Mouse (Mus musculus): Measurements from ENCODE around the gene B4galnt3. TPM values are rescaled to one million over a fixed set of nuclear protein-coding genes. Genes with fewer than 3 reads are reported as not detected.

B4galnt3 gene
- polyA plus RNA-seq, 1 experiment from 2014 or later, result 1.3 TPM

DNA sequence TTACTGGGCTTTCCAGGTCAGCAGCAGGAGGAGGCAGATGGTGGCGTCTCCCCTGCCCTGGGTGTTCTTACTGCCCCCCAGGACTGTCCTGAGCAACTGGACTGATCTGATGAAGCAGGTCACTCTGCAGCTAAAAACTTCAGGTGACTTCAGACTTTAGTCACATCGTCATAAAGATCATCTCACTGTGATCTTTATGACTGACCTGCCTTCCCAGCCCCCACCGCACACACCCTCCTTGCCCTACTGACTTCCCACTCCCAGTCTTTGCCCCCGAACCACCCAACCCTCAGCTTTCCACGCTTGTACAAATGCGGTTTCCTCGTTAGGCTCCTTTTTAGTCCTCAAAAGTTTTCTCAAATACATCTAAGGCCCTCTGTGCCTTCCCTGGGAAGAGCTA lies 67.3 kb downstream of the B4galnt3 start:
- Histone ChIP-seq H3K4me1 (ENCODE audit: control insufficient read depth, insufficient read depth, low read length) (no peaks in the 10 kb centered on the region), H3K27me3 (replicated peaks; ENCODE audit: control insufficient read depth, insufficient read depth, low read length) (no peaks in the 10 kb centered on the region), H3K36me3 (ENCODE audit: control insufficient read depth, insufficient read depth, low read length) (no peaks in the 10 kb centered on the region), H3K4me2 (ENCODE audit: low read depth, low read length) (no peak overlapping the region), H3K27ac (replicated peaks; ENCODE audit: low read depth, low read length) (no peak overlapping the region), H3K9ac (ENCODE audit: low read depth, low read length) (no peak overlapping the region), H3K4me3 (ENCODE audit: low read depth, low read length) (no peak overlapping the region), H3K9me3 (ENCODE audit: control insufficient read depth, low read length) (no peaks in the 10 kb centered on the region)
- DNase-seq (ENCODE audit: low spot score) (no peak), ATAC-seq (ENCODE audit: low read depth) (no peak)
- WGBS, result 88% methylated on average over 7 of the region's 7 CpGs

DNA sequence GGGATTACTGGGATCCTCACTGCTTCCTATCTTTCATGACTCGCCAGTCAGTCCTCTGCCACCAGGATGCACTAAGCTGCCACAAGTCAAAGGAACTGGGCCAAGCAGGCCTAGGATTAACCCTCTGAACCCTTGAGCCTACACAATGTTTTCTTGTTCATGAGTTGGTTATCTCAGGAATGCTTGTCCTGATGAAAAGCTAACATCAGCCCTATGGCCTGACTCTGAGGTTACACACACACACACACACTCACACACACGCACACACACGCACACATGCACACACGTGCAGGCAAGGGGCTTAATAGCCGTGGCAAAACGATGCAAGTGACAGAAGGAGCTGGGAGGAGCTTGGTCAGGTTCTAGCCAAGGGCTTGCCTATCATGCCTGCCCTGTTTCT lies 69.0 kb downstream of the B4galnt3 start:
- no peak overlapping the region for H3K4me2 ChIP-seq (ENCODE audit: low read depth, low read length)
- H3K27me3 ChIP-seq (replicated peaks; ENCODE audit: control insufficient read depth, insufficient read depth, low read length), result no peaks in the 10 kb centered on the region
- no peak overlapping the region for H3K4me3 ChIP-seq (ENCODE audit: low read depth, low read length)
- no peaks in the 10 kb centered on the region for H3K36me3 ChIP-seq (ENCODE audit: control insufficient read depth, insufficient read depth, low read length)
- 50% methylated on average over 6 of the region's 6 CpGs for WGBS
- H3K4me1 ChIP-seq (ENCODE audit: control insufficient read depth, insufficient read depth, low read length), result no peaks in the 10 kb centered on the region
- no peak overlapping the region for H3K9ac ChIP-seq (ENCODE audit: low read depth, low read length)
- DNase-seq (ENCODE audit: low spot score) (no peak), ATAC-seq (ENCODE audit: low read depth) (peak; percentile 12; the same call in 1 of the 2 replicates)
- H3K9me3 ChIP-seq (ENCODE audit: control insufficient read depth, low read length), result no peaks in the 10 kb centered on the region
- H3K27ac ChIP-seq (replicated peaks; ENCODE audit: low read depth, low read length), result no peak overlapping the region

DNA sequence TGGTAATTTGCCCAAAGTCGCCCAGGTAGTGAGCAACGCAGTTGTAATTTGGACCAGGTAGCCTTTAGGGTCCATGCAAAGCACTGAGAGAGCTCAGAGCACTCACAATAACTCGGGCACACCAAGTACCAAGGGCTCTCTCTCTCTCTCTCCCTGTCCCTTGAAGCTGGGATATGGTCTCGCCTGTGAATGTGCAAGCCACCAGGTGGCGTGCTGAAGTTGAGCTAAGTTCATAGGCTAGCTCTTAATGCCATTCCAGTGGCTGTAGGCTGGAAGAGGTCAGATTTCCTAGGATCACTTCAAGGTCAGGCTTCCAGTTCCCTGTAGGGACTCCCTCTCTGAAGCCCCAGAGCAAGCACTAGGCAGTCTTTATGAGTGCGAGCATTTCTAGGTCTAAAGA lies 71.7 kb downstream of the B4galnt3 start:
- Histone ChIP-seq H3K27me3 (replicated peaks; ENCODE audit: control insufficient read depth, insufficient read depth, low read length) (no peaks in the 10 kb centered on the region), H3K27ac (replicated peaks; ENCODE audit: low read depth, low read length) (no peak overlapping the region), H3K9ac (ENCODE audit: low read depth, low read length) (no peak overlapping the region), H3K4me3 (ENCODE audit: low read depth, low read length) (no peak overlapping the region), H3K4me2 (ENCODE audit: low read depth, low read length) (no peak overlapping the region), H3K9me3 (ENCODE audit: control insufficient read depth, low read length) (no peaks in the 10 kb centered on the region), H3K36me3 (ENCODE audit: control insufficient read depth, insufficient read depth, low read length) (no peaks in the 10 kb centered on the region), H3K4me1 (ENCODE audit: control insufficient read depth, insufficient read depth, low read length) (no peaks in the 10 kb centered on the region)
- ATAC-seq (ENCODE audit: low read depth) (no peak), DNase-seq (ENCODE audit: low spot score) (peak; percentile 60)
- WGBS, result 24% methylated on average over 6 of the region's 6 CpGs

DNA sequence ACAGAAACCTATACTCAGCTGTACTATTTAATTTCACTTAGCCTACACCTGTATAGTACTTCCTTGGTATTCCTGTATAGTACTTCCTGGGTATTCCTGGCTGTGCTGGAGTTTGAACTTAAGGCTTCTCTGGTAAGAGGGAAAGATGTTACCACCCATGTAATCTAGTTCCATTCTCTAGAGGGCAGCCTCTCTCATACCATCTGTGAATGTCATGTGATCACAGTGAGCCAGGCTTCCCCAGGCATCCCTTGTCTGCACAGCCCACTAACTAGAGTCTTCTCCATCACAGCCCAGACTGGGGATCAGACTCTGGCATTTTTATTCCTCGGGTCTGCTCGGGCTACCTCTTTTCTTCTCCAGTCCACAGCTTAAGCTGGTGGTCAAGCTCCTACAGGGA lies 75.1 kb downstream of the B4galnt3 start:
- 76% methylated on average over 2 of the region's 2 CpGs for WGBS
- Histone ChIP-seq H3K27ac (replicated peaks; ENCODE audit: low read depth, low read length) (no peak overlapping the region), H3K27me3 (replicated peaks; ENCODE audit: control insufficient read depth, insufficient read depth, low read length) (no peaks in the 10 kb centered on the region), H3K9me3 (ENCODE audit: control insufficient read depth, low read length) (no peaks in the 10 kb centered on the region), H3K4me1 (ENCODE audit: control insufficient read depth, insufficient read depth, low read length) (no peaks in the 10 kb centered on the region), H3K36me3 (ENCODE audit: control insufficient read depth, insufficient read depth, low read length) (no peaks in the 10 kb centered on the region), H3K9ac (ENCODE audit: low read depth, low read length) (no peak overlapping the region), H3K4me3 (ENCODE audit: low read depth, low read length) (no peak overlapping the region), H3K4me2 (ENCODE audit: low read depth, low read length) (no peak overlapping the region)
- no peak for DNase-seq (ENCODE audit: low spot score)
- no peak for ATAC-seq (ENCODE audit: low read depth)

DNA sequence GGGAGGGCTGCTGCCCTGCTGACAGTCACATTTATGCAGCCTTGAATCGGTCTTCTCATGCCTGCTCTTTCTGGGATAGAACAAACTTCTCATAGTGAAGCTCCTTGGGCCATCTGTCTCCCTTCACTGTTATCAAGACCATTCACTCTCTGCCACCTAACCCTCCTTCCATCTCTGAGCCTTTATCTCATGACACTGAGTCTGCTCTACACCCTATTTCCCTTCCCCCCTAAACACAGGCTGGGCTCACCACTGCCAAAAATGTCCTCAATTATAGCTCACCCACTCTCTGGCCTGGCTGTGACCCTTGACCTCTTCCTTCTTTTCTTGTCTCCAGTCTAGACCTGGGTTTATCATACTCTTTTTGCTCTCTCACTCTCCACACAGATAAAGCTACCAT lies 77.7 kb downstream of the B4galnt3 start:
- Histone ChIP-seq H3K4me1 (ENCODE audit: control insufficient read depth, insufficient read depth, low read length) (no peaks in the 10 kb centered on the region), H3K36me3 (ENCODE audit: control insufficient read depth, insufficient read depth, low read length) (no peaks in the 10 kb centered on the region), H3K4me2 (ENCODE audit: low read depth, low read length) (no peak overlapping the region), H3K9me3 (ENCODE audit: control insufficient read depth, low read length) (no peaks in the 10 kb centered on the region), H3K4me3 (ENCODE audit: low read depth, low read length) (no peak overlapping the region), H3K27ac (replicated peaks; ENCODE audit: low read depth, low read length) (no peak overlapping the region), H3K9ac (ENCODE audit: low read depth, low read length) (no peak overlapping the region), H3K27me3 (replicated peaks; ENCODE audit: control insufficient read depth, insufficient read depth, low read length) (no peaks in the 10 kb centered on the region)
- ATAC-seq (ENCODE audit: low read depth) (no peak), DNase-seq (ENCODE audit: low spot score) (no peak)
- WGBS, result 89% methylated on average over 1 of the region's 1 CpGs

DNA sequence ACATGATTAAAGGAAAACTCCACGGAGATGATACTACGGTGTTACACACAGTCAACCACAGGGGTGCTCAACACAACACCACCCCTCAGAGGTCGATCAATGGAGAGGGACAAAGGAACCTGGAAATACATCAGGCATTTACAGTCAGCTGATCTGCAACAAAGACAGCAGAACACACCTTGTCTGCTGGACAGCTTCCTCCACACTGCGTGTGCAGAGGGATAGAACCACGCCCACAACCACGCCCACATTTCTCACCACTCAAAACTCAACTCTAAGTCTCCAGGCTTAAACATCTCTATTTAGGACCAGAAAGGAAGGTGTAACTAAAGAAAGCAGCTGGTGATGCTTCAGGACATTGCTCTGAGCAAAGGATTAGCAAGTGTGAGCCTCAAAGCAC lies 82.8 kb downstream of the B4galnt3 start:
- Histone ChIP-seq H3K9me3 (ENCODE audit: control insufficient read depth, low read length) (no peaks in the 10 kb centered on the region), H3K27ac (replicated peaks; ENCODE audit: low read depth, low read length) (no peak overlapping the region), H3K36me3 (ENCODE audit: control insufficient read depth, insufficient read depth, low read length) (no peaks in the 10 kb centered on the region), H3K4me2 (ENCODE audit: low read depth, low read length) (no peak overlapping the region), H3K4me1 (ENCODE audit: control insufficient read depth, insufficient read depth, low read length) (no peaks in the 10 kb centered on the region), H3K27me3 (replicated peaks; ENCODE audit: control insufficient read depth, insufficient read depth, low read length) (no peaks in the 10 kb centered on the region), H3K9ac (ENCODE audit: low read depth, low read length) (no peak overlapping the region), H3K4me3 (ENCODE audit: low read depth, low read length) (no peak overlapping the region)
- WGBS, result 73% methylated on average over 6 of the region's 6 CpGs
- no peak for ATAC-seq (ENCODE audit: low read depth)
- DNase-seq (ENCODE audit: low spot score), result no peak

DNA sequence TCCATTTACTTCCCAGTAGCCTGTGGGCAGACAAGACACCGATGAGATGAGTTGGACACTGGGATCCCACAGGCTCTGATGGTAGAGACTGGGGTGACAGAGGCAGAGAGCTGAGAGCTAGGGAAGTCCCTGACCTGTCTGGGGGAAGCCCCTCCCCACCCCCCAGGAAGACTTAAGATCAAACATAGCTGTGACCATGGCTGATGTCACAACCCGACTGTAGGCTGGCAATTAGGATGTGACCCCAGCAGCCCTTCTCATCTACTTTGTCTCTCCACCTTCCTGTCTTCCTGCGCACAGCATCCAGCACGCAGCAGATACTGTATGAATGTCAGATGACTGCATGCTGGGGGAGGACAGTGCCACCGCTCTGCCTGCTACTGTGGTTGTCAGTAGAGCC lies 87.8 kb downstream of the B4galnt3 start:
- no peak overlapping the region for H3K9ac ChIP-seq (ENCODE audit: low read depth, low read length)

DNA sequence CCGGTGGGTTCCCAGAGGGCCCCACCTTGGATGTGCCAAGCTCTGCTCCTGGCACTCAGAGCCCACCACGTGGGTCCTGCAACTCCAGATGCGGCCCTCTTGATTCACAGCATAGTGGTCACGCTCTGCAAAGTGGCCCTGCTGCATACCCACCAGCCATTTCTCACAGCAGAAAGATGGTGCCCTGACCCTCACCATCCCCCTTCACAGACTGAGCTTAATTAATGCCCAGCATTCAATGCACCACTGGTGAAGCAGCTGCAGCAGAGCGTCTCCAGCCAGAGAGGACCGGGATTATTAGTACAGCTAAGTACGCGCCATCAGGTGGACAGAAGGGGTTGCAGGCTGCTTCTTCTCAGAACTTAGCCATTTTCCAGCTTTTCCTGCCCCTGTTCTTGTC lies 92.0 kb downstream of the B4galnt3 start:
- no peak overlapping the region for H3K4me2 ChIP-seq (ENCODE audit: low read depth, low read length)
- H3K4me1 ChIP-seq (ENCODE audit: control insufficient read depth, insufficient read depth, low read length), result no peaks in the 10 kb centered on the region
- no peaks in the 10 kb centered on the region for H3K27me3 ChIP-seq (replicated peaks; ENCODE audit: control insufficient read depth, insufficient read depth, low read length)
- no peaks in the 10 kb centered on the region for H3K9me3 ChIP-seq (ENCODE audit: control insufficient read depth, low read length)
- no peak; the same call in 1 of the 2 replicates for ATAC-seq (ENCODE audit: low read depth)
- H3K9ac ChIP-seq (ENCODE audit: low read depth, low read length), result no peak overlapping the region
- H3K27ac ChIP-seq (replicated peaks; ENCODE audit: low read depth, low read length), result no peak overlapping the region
- H3K4me3 ChIP-seq (ENCODE audit: low read depth, low read length), result no peak overlapping the region
- WGBS, result 67% methylated on average over 8 of the region's 8 CpGs
- DNase-seq (ENCODE audit: low spot score), result no peak
- no peaks in the 10 kb centered on the region for H3K36me3 ChIP-seq (ENCODE audit: control insufficient read depth, insufficient read depth, low read length)

More for the DNA sequence above, 87.8 kb downstream of the B4galnt3 start:
- Histone ChIP-seq H3K9me3 (ENCODE audit: control insufficient read depth, low read length) (no peaks in the 10 kb centered on the region), H3K27me3 (replicated peaks; ENCODE audit: control insufficient read depth, insufficient read depth, low read length) (no peaks in the 10 kb centered on the region), H3K4me2 (ENCODE audit: low read depth, low read length) (no peak overlapping the region), H3K4me3 (ENCODE audit: low read depth, low read length) (no peak overlapping the region), H3K36me3 (ENCODE audit: control insufficient read depth, insufficient read depth, low read length) (no peaks in the 10 kb centered on the region), H3K4me1 (ENCODE audit: control insufficient read depth, insufficient read depth, low read length) (no peaks in the 10 kb centered on the region), H3K27ac (replicated peaks; ENCODE audit: low read depth, low read length) (no peak overlapping the region)
- 76% methylated on average over 5 of the region's 5 CpGs for WGBS
- no peak for ATAC-seq (ENCODE audit: low read depth)
- DNase-seq (ENCODE audit: low spot score), result no peak

DNA sequence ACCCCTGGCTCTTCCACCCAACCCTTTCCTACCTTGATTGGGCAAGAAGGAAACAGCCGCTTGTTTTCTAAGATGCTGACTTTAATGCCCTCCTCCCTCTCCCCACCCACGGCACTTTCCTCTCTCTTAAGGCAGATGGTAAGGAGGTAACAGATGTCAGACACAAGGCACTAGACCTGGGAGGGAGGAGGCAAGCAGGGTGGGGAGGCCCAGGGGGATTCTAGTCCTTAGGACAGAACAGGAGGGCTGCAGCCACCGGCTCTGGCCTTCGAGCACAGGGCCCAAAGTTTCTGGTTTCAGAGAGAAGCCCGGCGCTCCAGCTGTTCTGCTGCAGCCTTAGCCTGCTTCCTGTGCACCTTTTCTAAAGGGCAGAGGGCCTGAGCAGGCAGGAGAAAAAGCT lies 92.4 kb downstream of the B4galnt3 start:
- DNase-seq (ENCODE audit: low spot score) (no peak), ATAC-seq (ENCODE audit: low read depth) (no peak)
- Histone ChIP-seq H3K36me3 (ENCODE audit: control insufficient read depth, insufficient read depth, low read length) (no peaks in the 10 kb centered on the region), H3K27ac (replicated peaks; ENCODE audit: low read depth, low read length) (no peak overlapping the region), H3K4me2 (ENCODE audit: low read depth, low read length) (no peak overlapping the region), H3K9ac (ENCODE audit: low read depth, low read length) (no peak overlapping the region), H3K4me1 (ENCODE audit: control insufficient read depth, insufficient read depth, low read length) (no peaks in the 10 kb centered on the region), H3K4me3 (ENCODE audit: low read depth, low read length) (no peak overlapping the region), H3K9me3 (ENCODE audit: control insufficient read depth, low read length) (no peaks in the 10 kb centered on the region), H3K27me3 (replicated peaks; ENCODE audit: control insufficient read depth, insufficient read depth, low read length) (no peaks in the 10 kb centered on the region)
- 37% methylated on average over 6 of the region's 6 CpGs for WGBS
